Mouse (Mus musculus) G1E (cell line): Measurements from ENCODE around the gene Trp53i13.

ENCODE experiments used
- CTCF ChIP-seq: IDR thresholded peaks from 2 replicates; pipeline ENCODE4 v1.5.1; 2012; ENCODE audit warnings: low read depth, low read length, inconsistent platforms, mixed read lengths
- GATA1 ChIP-seq: IDR thresholded peaks from 2 replicates; pipeline ENCODE4 v1.6.1; 2012; ENCODE audit warnings: borderline replicate concordance, low read length, inconsistent platforms, mixed read lengths
- GATA2 ChIP-seq: IDR thresholded peaks from 2 replicates; pipeline ENCODE4 v1.6.1; 2012; ENCODE audit warnings: low read depth, low read length, inconsistent platforms, borderline replicate concordance
- POLR2AphosphoS5 ChIP-seq: IDR thresholded peaks from 2 replicates; pipeline ENCODE4 v1.6.1; 2012; ENCODE audit warnings: low read depth, low read length, inconsistent platforms; ENCODE audit not compliant: insufficient replicate concordance
- TAL1 ChIP-seq: conservative IDR thresholded peaks from 2 replicates; pipeline ENCODE4 v1.6.1; 2012; ENCODE audit warnings: low read depth, low read length, inconsistent platforms, mixed read lengths

DNA sequence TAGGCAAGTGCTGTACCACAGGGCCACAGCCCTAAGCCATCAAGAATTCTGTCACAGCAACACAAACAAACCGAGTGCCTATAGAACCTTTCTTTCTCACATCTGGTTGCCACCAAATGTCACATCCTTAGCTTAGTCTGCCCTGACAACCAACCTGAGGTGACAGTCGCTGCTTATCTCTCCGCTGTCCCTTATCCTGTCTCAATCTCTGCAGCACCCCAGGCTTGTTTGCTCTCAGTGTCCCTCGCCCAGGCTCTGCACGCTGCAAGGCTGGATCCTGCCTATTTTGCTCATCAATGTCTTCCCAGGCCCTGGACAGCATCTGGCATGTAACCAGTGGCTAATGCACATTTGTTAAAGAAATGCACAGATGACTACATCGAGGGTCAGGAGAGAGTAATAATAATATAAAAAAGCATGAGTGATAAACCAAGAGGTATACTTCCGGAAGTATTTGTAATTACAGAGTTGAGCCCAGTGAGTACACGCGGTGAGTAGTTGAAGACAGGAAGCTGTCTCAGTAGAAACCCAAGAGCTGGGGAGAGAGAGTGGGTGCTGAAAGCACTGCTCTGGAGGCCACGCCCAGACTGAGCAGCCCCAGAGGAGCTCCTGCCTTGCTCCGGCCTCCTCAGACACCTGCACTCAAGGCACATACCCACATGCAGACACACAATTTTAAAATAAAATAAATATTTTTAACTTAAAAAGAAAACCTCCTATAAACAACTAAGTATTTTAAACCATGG lies 32.1 kb downstream of the Trp53i13 start:
- TF ChIP-seq CTCF (no peak), TAL1 (no peak), POLR2AphosphoS5 (no peak), GATA1 (no peak), GATA2 (no peak)
